In genomic region chr11:59662877-59663775, GRCm38 (mm10) we compare ENCODE assay signal across 8 mouse cellular contexts. TPM values are rescaled to one million over a fixed set of nuclear protein-coding genes. Genes with fewer than 3 reads are reported as not detected.
A peak's percentile ranks its signal among the peaks of the same experiment; 100 is the strongest.
DNase-seq lines count a peak whose midpoint lies in the region; ATAC-seq and TF ChIP-seq lines count a peak whose summit lies in the region.

No protein-coding gene starts in this region.

- H3K4me1 ChIP-seq in ES-E14 (ENCODE audit: control insufficient read depth in 2 of 2, insufficient read depth in 2 of 2, low read length in 2 of 2, poor library complexity in 1 of 2) = peaks cover 2 to 9% of the 10 kb centered on the region in 2 experiments; a peak in 3 of 4 replicates
- peaks cover 57% of the 10 kb centered on the region for H3K4me1 ChIP-seq in hindbrain, embryonic 15.5 days (replicated peaks)
- H3K4me1 ChIP-seq in liver, embryonic 15.5 days (replicated peaks) = peaks cover 51% of the 10 kb centered on the region
- peaks cover 16% of the 10 kb centered on the region; the same call in 1 of the 2 replicates for H3K4me1 ChIP-seq in small intestine, adult 2 months (ENCODE audit: control insufficient read depth, insufficient read depth, insufficient read length, low read length)

- WGBS in hindbrain, embryonic 15.5 days = 4% methylated on average over 30 of the region's 30 CpGs
- 5% methylated on average over 30 of the region's 30 CpGs for WGBS in liver, embryonic 15.5 days (ENCODE audit: insufficient replicate concordance)
- 3% methylated on average over 30 of the region's 30 CpGs for WGBS in small intestine, adult 2 months

- in situ Hi-C loops in ES-E14 (cut with MboI; ENCODE audit: low sequenced_read_pairs in 2 of 2, unreplicated experiment in 2 of 2) = no loop called here

- peak overlapping the region; percentile 87 to 100 for H3K4me3 ChIP-seq in ES-E14 (ENCODE audit: insufficient read depth in 1 of 2, low read depth in 1 of 2, low read length in 2 of 2, poor library complexity in 1 of 2, severe bottlenecking in 1 of 2)
- peak overlapping the region; percentile 77 for H3K4me3 ChIP-seq in hindbrain, embryonic 15.5 days
- peak overlapping the region; percentile 74 for H3K4me3 ChIP-seq in liver, embryonic 15.5 days (replicated peaks)
- H3K4me3 ChIP-seq in small intestine, adult 2 months (ENCODE audit: low read depth, low read length) = peak overlapping the region; percentile 73

- H3K9ac ChIP-seq in ES-E14 (ENCODE audit: insufficient read depth, low read depth, low read length, poor library complexity, severe bottlenecking) = peak overlapping the region; percentile 94
- H3K9ac ChIP-seq in hindbrain, embryonic 15.5 days = peak overlapping the region; percentile 78
- peak overlapping the region; percentile 76 for H3K9ac ChIP-seq in liver, embryonic 15.5 days

- ATAC-seq in hindbrain, embryonic 15.5 days (ENCODE audit: low FRiP score, low read depth) = peak; percentile 14; the same call in 1 of the 2 replicates
- peak; percentile 3; the same call in 1 of the 2 replicates for ATAC-seq in liver, embryonic 15.5 days (ENCODE audit: insufficient read depth)

- no peaks in the 10 kb centered on the region for H3K36me3 ChIP-seq in ES-E14 (ENCODE audit: control insufficient read depth, insufficient read depth, low read length, poor library complexity, severe bottlenecking)
- H3K36me3 ChIP-seq in hindbrain, embryonic 15.5 days = no peaks in the 10 kb centered on the region
- no peaks in the 10 kb centered on the region for H3K36me3 ChIP-seq in liver, embryonic 15.5 days (replicated peaks)
- no peaks in the 10 kb centered on the region for H3K36me3 ChIP-seq in small intestine, adult 2 months (ENCODE audit: control insufficient read depth, insufficient read depth, low read length)

- no peaks in the 10 kb centered on the region for H3K27me3 ChIP-seq in hindbrain, embryonic 15.5 days
- H3K27me3 ChIP-seq in liver, embryonic 15.5 days = peaks cover 20% of the 10 kb centered on the region
- H3K27me3 ChIP-seq in small intestine, adult 2 months (ENCODE audit: control insufficient read depth, insufficient read depth, low read length) = no peaks in the 10 kb centered on the region

- peak overlapping the region; percentile 89 for H3K4me2 ChIP-seq in hindbrain, embryonic 15.5 days
- H3K4me2 ChIP-seq in liver, embryonic 15.5 days = peak overlapping the region; percentile 91

- no peak for TF ChIP-seq POLR2A in small intestine, adult 2 months (IDR thresholded peaks at IDR 0.05; ENCODE audit: low read depth, low read length)

- no peaks in the 10 kb centered on the region for H3K9me3 ChIP-seq in ES-E14 (ENCODE audit: control insufficient read depth, insufficient read depth, low read depth, low read length)
- H3K9me3 ChIP-seq in hindbrain, embryonic 15.5 days = no peaks in the 10 kb centered on the region
- H3K9me3 ChIP-seq in liver, embryonic 15.5 days (replicated peaks) = no peaks in the 10 kb centered on the region

- peak; percentile 29 for DNase-seq in kidney, adult 9 months
- no peak for DNase-seq in kidney, postnatal 14 days
- no peak for DNase-seq in ES-E14 (ENCODE audit: low read depth, low spot score)
- DNase-seq in embryo, embryonic 9.5 days (ENCODE audit: extremely low spot score) = peak; percentile 29
- no peak for DNase-seq in frontal cortex, postnatal 36 days (ENCODE audit: low spot score in 2 of 2)

- no peak for TF ChIP-seq CTCF in small intestine, adult 2 months (IDR thresholded peaks at IDR 0.05; ENCODE audit: extremely low read depth, insufficient read length, insufficient replicate concordance, low read depth, low read length)

- H3K27ac ChIP-seq in ES-E14 (ENCODE audit: insufficient read depth, low read depth, low read length, poor library complexity, severe bottlenecking) = no peak overlapping the region
- H3K27ac ChIP-seq in hindbrain, embryonic 15.5 days (replicated peaks) = peak overlapping the region; percentile 93
- H3K27ac ChIP-seq in liver, embryonic 15.5 days (replicated peaks) = peak overlapping the region; percentile 92
- H3K27ac ChIP-seq in small intestine, adult 2 months (ENCODE audit: insufficient read depth, low read depth, low read length) = peak overlapping the region; percentile 70

TF ChIP-seq in ES-E14, 5 proteins besides CTCF, POLR2A, EP300 and RAD21:
- TF ChIP-seq ZC3H11A (IDR thresholded peaks at IDR 0.05; ENCODE audit: borderline replicate concordance, low read depth, low read length) (no peak), HCFC1 (IDR thresholded peaks at IDR 0.05; ENCODE audit: borderline replicate concordance, insufficient read depth, low read length) (no peak), ZNF384 (IDR thresholded peaks at IDR 0.05; ENCODE audit: low read depth, low read length) (no peak), CHD2 (IDR thresholded peaks at IDR 0.05; ENCODE audit: low read depth, low read length) (no peak), MAFK (IDR thresholded peaks at IDR 0.05; ENCODE audit: insufficient read depth, low read depth, low read length) (no peak)
TF ChIP-seq in ES-E14: peak in this region for 0.

RNA-seq across cellular contexts. Expression of gene Mprip, which starts 2.0 kb away (rescaled TPM):
- total RNA-seq in ES-E14 (2012; rRNA removed) = 112 and 138 TPM in 2 replicates
- polyA plus RNA-seq in hindbrain, embryonic 15.5 days (2015; fragmentation: Nextera tagmentation; extraction: Ambion mirVana) = 78.7 and 80.4 TPM in 2 replicates
- polyA plus RNA-seq in liver, embryonic 15.5 days (2015; fragmentation: Nextera tagmentation; extraction: Ambion mirVana) = 14.4 and 17.3 TPM in 2 replicates
- 38.8 and 76.4 TPM in 2 replicates for polyA plus RNA-seq in small intestine, adult 2 months (2012; rRNA removed)

Comparison
In these comparisons a context has a peak if more than half of its experiments do, and no peak if none do; other contexts are left out.
1. DNase-seq: peak in kidney, adult 9 months (single experiment) and embryo, embryonic 9.5 days (single experiment); none in kidney, postnatal 14 days (single experiment), ES-E14 (single experiment) and frontal cortex, postnatal 36 days (0 of 2).
2. Peak in every context shown above with its lines, with median percentiles within 50 percentile points of each other: H3K4me3 ChIP-seq and H3K9ac ChIP-seq.